Mouse (Mus musculus) liver, embryonic 16.5 days (tissue): ENCODE results near the gene Nup160. TPM values are rescaled to one million over a fixed set of nuclear protein-coding genes. Genes with fewer than 3 reads are reported as not detected.
A peak's percentile ranks its signal among the peaks of the same experiment; 100 is the strongest.

Experiments
- ATAC-seq: fragments of 200-750 bp; cut with Nextera tagmentation; 2 replicates; pipeline ENCODE4 v1.8.0; 2017; ENCODE audit warnings: low read depth, mild to moderate bottlenecking, moderate number of reproducible peaks, moderate library complexity
- H3K27ac ChIP-seq: fragments of 300-500 bp; sonication (generic); 2 replicates; pipeline ENCODE4 v1.5.1; 2014; ENCODE audit warnings: mild to moderate bottlenecking, low read length
- H3K27me3 ChIP-seq: fragments of 300-500 bp; sonication (generic); 2 replicates; pipeline ENCODE4 v1.6.1; 2014; ENCODE audit warnings: low read depth, low read length, mixed read lengths; ENCODE audit not compliant: control insufficient read depth, insufficient read depth
- H3K36me3 ChIP-seq: fragments of 300-500 bp; sonication (generic); 2 replicates; pipeline ENCODE4 v1.6.1; 2014; ENCODE audit warnings: mild to moderate bottlenecking; ENCODE audit not compliant: control insufficient read depth, insufficient read depth
- H3K4me1 ChIP-seq: fragments of 300-500 bp; sonication (generic); 2 replicates; pipeline ENCODE4 v1.6.1; 2014; ENCODE audit warnings: low read depth, low read length, mixed read lengths; ENCODE audit not compliant: control insufficient read depth
- H3K4me2 ChIP-seq: fragments of 300-500 bp; sonication (generic); 2 replicates; pipeline ENCODE4 v1.6.1; 2014; ENCODE audit warnings: low read depth, low read length, mixed read lengths
- H3K4me3 ChIP-seq: fragments of 300-500 bp; sonication (generic); 2 replicates; pipeline ENCODE4 v1.5.1; 2014; ENCODE audit warnings: low read depth, mild to moderate bottlenecking, low read length
- H3K9ac ChIP-seq: fragments of 300-500 bp; sonication (generic); 2 replicates; pipeline ENCODE4 v1.6.1; 2014; ENCODE audit warnings: low read depth, low read length
- H3K9me3 ChIP-seq: fragments of 300-500 bp; sonication (generic); replicated peaks from 2 replicates; pipeline ENCODE4 v1.6.1; 2016; ENCODE audit warnings: low read length; ENCODE audit not compliant: control insufficient read depth
- WGBS: fragments of 180-500 bp; shearing (Covaris S2); extraction: QIAGEN DNeasy Blood & Tissue Kit; methylation state at CpG from one replicate; pipeline ENCODE4 v1.1.7; 2014; ENCODE audit not compliant: insufficient replicate concordance; 5-methylcytosine and 5-hydroxymethylcytosine counted together
- polyA plus RNA-seq: library from polyadenylated mRNA; unstranded; fragments of >200 nt; fragmentation: Nextera tagmentation; extraction: Ambion mirVana; gene quantifications from 2 replicates; pipeline ENCODE4 v1.2.1, GENCODE M21; 2015

Nup160 gene
- polyA plus RNA-seq: 27.6 and 31.7 TPM in 2 replicates

DNA sequence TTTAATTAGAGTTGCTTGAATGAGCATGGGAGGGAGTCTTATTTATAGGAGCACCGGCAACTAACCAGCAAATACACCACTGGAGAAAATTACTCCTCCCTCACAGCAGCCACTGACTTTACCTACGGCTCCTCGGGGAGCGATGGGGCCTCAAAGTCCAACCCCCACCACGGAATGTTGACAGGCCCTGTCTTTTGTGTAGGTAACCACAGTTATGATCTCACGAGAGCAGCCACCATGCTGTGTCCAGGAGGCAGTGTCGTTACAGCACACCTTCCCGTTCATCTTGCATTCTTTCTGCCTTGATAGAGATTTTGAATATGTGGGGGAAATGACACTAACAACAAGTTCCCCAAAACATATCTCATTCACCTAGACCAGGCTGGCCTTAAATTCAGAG is at the start of gene Nup160:
Gene Nup160, plus strand, starts transcription at position 209 of the 400 bp plus-strand sequence.
- 69% methylated on average over 8 of the region's 8 CpGs for WGBS
- no peak for ATAC-seq

DNA sequence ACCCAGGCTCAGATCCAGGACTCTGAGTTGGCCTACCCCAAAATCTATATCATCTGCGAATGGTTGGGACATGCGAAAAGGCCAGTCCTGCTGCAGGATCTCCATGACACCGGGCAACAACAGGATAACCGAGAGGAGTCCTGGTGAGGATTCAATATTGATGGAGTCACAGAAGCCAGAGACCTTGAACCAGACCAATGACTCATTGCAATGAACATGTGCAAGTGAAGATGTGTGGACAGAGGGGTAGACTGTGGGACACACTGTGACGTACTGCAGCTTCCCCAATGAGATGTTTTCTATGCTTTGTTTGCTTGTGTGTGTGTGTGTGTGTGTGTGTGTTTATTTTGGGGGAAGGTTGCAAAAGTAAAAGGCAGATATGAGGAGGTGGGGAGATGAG is 48.8 kb upstream of the Nup160 start:
- Histone ChIP-seq H3K4me3 (no peak overlapping the region), H3K4me2 (no peak overlapping the region), H3K27me3 (no peaks in the 10 kb centered on the region), H3K27ac (no peak overlapping the region), H3K9me3 (no peaks in the 10 kb centered on the region), H3K36me3 (no peaks in the 10 kb centered on the region), H3K9ac (no peak overlapping the region), H3K4me1 (no peaks in the 10 kb centered on the region; the same call in 1 of the 2 replicates)
- no peak for ATAC-seq
- 84% methylated on average over 5 of the region's 5 CpGs for WGBS

More for the DNA sequence above, at the start of gene Nup160:
- Histone ChIP-seq H3K27me3 (no peaks in the 10 kb centered on the region), H3K9ac (no peak within 1 kb of the TSS), H3K4me1 (peaks cover 14% of the 10 kb centered on the region), H3K36me3 (peaks cover 2% of the 10 kb centered on the region; the same call in 1 of the 2 replicates), H3K4me3 (peak within 1 kb of the TSS; percentile 98), H3K4me2 (peak within 1 kb of the TSS; percentile 70; the same call in 1 of the 2 replicates), H3K27ac (no peak within 1 kb of the TSS), H3K9me3 (no peaks in the 10 kb centered on the region)

DNA sequence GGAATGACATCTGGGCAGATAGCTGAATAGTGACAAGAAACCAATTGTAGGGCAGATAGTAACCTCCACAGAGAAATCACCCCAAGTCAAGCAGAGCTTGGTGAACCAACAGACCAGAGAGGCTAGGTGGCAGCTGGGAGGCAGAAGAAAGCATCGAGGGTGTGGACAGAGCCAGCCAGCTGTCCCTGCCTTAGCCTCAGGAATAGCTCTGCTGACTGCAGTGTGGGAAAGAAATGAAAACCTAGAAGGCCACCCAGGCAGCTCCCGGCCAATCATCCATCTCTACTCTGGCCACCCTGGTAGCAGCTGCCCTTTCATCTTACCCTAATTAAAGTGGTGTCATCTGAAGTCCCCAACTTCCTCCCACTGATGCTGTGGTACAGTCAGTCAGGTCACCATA is 47.5 kb upstream of the Nup160 start:
- H3K4me2 ChIP-seq: no peak overlapping the region
- no peaks in the 10 kb centered on the region; the same call in 1 of the 2 replicates for H3K4me1 ChIP-seq
- no peak for ATAC-seq
- no peaks in the 10 kb centered on the region for H3K9me3 ChIP-seq
- no peaks in the 10 kb centered on the region for H3K27me3 ChIP-seq
- H3K4me3 ChIP-seq: no peak overlapping the region
- WGBS: 41% methylated on average over 2 of the region's 2 CpGs
- H3K27ac ChIP-seq: no peak overlapping the region
- H3K36me3 ChIP-seq: no peaks in the 10 kb centered on the region
- no peak overlapping the region for H3K9ac ChIP-seq

DNA sequence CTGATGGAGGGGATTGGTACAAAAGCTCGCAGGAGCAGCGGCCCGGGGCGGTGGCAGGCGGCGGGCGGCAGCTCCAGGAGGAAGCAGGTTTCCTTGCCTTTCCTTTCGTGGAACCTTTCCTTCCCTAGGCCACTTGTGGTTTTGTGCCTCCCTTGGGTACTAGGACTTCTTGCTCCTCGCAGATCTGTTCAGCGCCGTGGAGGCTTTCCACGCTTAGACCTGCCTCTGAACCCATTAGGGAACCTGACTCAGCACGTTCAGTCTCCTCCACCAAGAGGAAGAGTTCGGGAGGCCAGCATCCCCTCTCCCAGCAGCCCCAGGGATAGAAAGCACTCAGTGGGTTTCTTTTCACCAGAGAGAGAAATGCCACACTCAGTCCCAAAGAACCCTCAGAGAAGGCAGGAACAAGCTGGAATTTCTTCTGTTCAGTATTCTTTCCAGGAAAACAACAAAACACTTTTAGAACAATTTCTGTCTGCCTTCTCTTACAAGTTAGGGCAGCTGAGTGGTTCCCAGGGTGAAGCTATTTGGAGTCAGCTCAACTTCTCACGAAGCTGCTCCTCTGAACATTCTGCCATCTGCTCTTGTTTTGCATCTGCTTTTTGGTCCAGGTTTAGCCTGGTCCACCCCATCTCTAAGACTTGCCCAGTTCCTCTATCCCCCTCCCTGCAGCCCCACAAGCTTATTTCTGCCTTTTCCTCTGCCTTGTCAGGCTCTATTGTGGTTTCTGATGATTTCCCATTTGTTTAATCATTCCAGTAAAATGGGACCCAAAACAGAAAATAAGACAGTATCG is 44.9 kb upstream of the Nup160 start:
- Histone ChIP-seq H3K27ac (no peak overlapping the region), H3K4me2 (no peak overlapping the region), H3K9me3 (no peaks in the 10 kb centered on the region), H3K9ac (no peak overlapping the region), H3K4me1 (no peaks in the 10 kb centered on the region; the same call in 1 of the 2 replicates), H3K4me3 (no peak overlapping the region), H3K36me3 (no peaks in the 10 kb centered on the region), H3K27me3 (no peaks in the 10 kb centered on the region)
- 42% methylated on average over 16 of the region's 16 CpGs for WGBS
- ATAC-seq: no peak

DNA sequence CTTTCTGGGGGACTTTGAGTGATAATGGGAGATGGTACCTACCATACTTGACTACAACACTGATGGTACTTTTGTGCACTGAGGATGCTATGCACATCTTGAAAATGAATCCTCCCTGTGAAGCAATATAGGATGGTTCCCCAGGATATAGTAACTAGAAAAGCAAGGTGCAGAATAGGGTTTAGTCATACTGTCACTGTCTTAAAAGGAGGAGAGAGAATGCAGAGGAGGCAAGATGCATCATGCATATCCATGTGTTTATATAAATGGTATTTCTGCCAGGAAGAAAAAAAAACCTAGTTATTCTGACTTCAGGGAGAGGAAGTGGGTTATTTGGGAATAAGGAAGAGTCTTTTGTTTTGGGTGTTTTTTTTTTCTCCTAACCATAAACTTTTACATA is 42.3 kb upstream of the Nup160 start:
- ATAC-seq: no peak
- Histone ChIP-seq H3K27me3 (no peaks in the 10 kb centered on the region), H3K4me3 (no peak overlapping the region), H3K27ac (no peak overlapping the region), H3K4me1 (peaks cover 8% of the 10 kb centered on the region; the same call in 1 of the 2 replicates), H3K9ac (no peak overlapping the region), H3K36me3 (no peaks in the 10 kb centered on the region), H3K9me3 (no peaks in the 10 kb centered on the region), H3K4me2 (no peak overlapping the region)

DNA sequence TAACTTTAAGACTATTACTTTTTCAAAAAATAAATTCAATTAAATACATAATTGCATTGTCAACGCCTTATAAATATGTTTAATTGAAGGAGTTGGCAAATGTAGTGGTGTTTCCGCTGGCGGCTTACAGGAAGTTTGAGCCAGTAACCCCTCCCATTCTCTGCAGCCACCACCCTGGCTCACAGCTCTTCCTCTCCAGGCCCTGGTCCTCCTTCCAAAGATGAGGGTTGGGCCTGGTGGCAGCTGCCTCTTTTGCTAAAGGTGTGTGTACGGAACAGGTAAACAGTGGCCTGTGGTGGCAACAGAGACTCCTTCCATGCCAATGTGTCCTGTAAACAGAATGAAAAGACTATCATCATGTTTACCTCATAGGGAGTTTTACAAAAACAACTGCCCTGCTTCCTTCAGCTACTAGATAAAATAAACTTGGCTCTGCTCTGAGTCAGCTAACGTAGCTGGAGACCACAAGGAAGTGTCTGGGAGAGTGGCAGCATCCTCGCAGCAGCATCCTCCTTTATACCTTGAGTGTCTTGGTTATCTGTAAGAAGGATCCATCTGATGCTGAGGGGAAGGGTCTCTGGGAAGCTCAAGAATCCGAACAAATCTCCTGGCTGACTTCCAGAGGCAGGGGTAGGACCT is 41.8 kb upstream of the Nup160 start:
- peaks cover 12% of the 10 kb centered on the region for H3K4me1 ChIP-seq
- no peak overlapping the region for H3K4me2 ChIP-seq
- WGBS: 28% methylated on average over 7 of the region's 7 CpGs
- ATAC-seq: no peak
- H3K27me3 ChIP-seq: no peaks in the 10 kb centered on the region
- H3K4me3 ChIP-seq: no peak overlapping the region
- H3K9me3 ChIP-seq: no peaks in the 10 kb centered on the region
- H3K27ac ChIP-seq: no peak overlapping the region
- no peak overlapping the region for H3K9ac ChIP-seq
- H3K36me3 ChIP-seq: no peaks in the 10 kb centered on the region

DNA sequence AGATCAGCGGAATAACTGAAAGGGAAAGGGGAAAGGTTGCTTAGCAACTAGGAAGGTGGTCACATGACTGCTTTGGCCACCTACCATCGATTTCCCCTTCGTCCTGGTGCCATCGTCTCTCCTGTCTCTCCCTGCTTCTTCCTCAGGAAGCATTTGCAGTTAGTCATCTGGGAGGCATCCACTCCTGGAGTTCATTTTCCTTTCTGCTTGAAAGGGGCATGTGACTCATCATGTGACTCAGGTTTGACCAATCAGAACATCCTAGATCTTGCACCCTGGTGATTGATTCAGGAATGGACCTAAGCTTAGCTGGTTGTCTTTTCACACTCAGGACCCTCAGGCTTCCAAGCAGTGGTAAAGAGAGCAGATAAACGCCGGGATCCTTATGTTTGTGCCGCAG is 40.2 kb upstream of the Nup160 start:
- Histone ChIP-seq H3K9ac (no peak overlapping the region), H3K27ac (no peak overlapping the region), H3K27me3 (no peaks in the 10 kb centered on the region), H3K4me1 (peaks cover 19% of the 10 kb centered on the region), H3K36me3 (no peaks in the 10 kb centered on the region), H3K4me2 (no peak overlapping the region), H3K4me3 (no peak overlapping the region), H3K9me3 (no peaks in the 10 kb centered on the region)
- 72% methylated on average over 7 of the region's 7 CpGs for WGBS
- ATAC-seq: no peak

DNA sequence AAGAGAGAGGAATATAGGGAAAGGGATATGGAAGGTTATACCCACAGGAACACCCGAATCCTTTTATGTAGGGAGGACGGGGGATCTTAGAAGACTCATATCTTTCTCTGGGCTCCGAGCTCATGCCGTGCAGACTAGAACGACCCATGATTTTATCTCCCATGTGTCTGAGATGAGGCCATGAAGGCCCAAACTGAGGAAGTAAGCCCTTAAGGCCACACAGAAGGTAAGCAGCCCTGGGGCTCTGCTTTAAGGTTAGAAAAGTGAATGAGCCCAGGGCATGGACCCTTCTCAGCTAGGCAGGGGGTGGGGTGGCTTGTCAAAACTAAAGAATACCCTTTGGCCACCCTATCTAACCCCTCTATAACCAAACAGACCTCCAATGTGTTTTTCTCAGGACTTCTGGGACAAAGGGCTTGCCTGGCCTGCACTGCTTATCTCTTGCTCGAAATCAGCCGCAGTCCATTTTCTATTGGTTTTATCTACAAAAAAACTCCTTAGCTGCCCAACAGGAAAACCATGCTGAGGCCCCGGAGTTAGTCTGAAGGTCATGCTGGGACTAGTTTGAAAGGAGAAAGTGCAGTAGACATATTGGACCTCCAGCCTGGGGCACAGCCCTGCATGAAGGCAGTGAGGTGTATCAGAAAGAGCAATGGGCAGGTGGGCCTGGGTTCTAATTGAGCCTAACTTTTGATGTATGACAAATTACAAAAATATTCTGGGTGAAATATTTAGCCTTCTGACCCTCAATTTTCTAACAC is 37.8 kb upstream of the Nup160 start:
- Histone ChIP-seq H3K9me3 (no peaks in the 10 kb centered on the region), H3K4me3 (no peak overlapping the region), H3K9ac (no peak overlapping the region), H3K4me1 (peaks cover 19% of the 10 kb centered on the region), H3K4me2 (no peak overlapping the region), H3K27ac (no peak overlapping the region), H3K27me3 (no peaks in the 10 kb centered on the region), H3K36me3 (no peaks in the 10 kb centered on the region)
- no peak for ATAC-seq
- WGBS: 23% methylated on average over 8 of the region's 8 CpGs
